Mouse (Mus musculus) stomach, postnatal 0 days (tissue): ENCODE results near the gene Rnf208. TPM values are rescaled to one million over a fixed set of nuclear protein-coding genes. Genes with fewer than 3 reads are reported as not detected.
"Not testable (repeated sequence)": the region's sequence is repeated elsewhere in the genome, so short reads cannot be mapped to it uniquely, and the experiment has no call there.

ENCODE experiments used
- ATAC-seq: fragments of 200-750 bp; cut with Nextera tagmentation; 2 replicates; pipeline ENCODE4 v1.8.0; 2017; ENCODE audit not compliant: low FRiP score, low TSS enrichment
- DNase-seq: peaks from one replicate; pipeline ENCODE4 v3.0.0-alpha.2; 2016; ENCODE audit warnings: low spot score
- H3K27ac ChIP-seq: fragments of 300-500 bp; sonication (generic); replicated peaks from 2 replicates; pipeline ENCODE4 v1.5.1; 2014; ENCODE audit warnings: mild to moderate bottlenecking, control low read depth
- H3K27me3 ChIP-seq: fragments of 300-500 bp; sonication (generic); 2 replicates; pipeline ENCODE4 v1.6.1; 2014; ENCODE audit warnings: low read length; ENCODE audit not compliant: control insufficient read depth, insufficient read depth
- H3K36me3 ChIP-seq: fragments of 300-500 bp; sonication (generic); 2 replicates; pipeline ENCODE4 v1.6.1; 2014; ENCODE audit warnings: low read length, mixed read lengths; ENCODE audit not compliant: control insufficient read depth, insufficient read depth
- H3K4me1 ChIP-seq: fragments of 300-500 bp; sonication (generic); replicated peaks from 2 replicates; pipeline ENCODE4 v1.6.1; 2014; ENCODE audit warnings: antibody characterized with exemption; ENCODE audit not compliant: control insufficient read depth, insufficient read depth
- H3K4me2 ChIP-seq: fragments of 300-500 bp; sonication (generic); replicated peaks from 2 replicates; pipeline ENCODE4 v1.6.1; 2014; ENCODE audit warnings: low read depth, mild to moderate bottlenecking, control low read depth, moderate library complexity
- H3K4me3 ChIP-seq: fragments of 300-500 bp; sonication (generic); 2 replicates; pipeline ENCODE4 v1.5.1; 2014; ENCODE audit warnings: low read depth, low read length, control low read depth
- H3K9ac ChIP-seq: fragments of 300-500 bp; sonication (generic); 2 replicates; pipeline ENCODE4 v1.6.1; 2014; ENCODE audit warnings: mild to moderate bottlenecking, low read length, control low read depth, mixed read lengths
- H3K9me3 ChIP-seq: fragments of 300-500 bp; sonication (generic); 2 replicates; pipeline ENCODE4 v1.6.1; 2016; ENCODE audit warnings: low read length; ENCODE audit not compliant: control insufficient read depth
- CTCF ChIP-seq: IDR thresholded peaks from 2 replicates; pipeline ENCODE4 v1.5.1; 2016; ENCODE audit warnings: antibody characterized with exemption, low read depth, mild to moderate bottlenecking, moderate library complexity
- EP300 ChIP-seq: optimal IDR thresholded peaks from 2 replicates; pipeline ENCODE3; 2016; ENCODE audit warnings: antibody characterized with exemption
- WGBS: fragments of 180-500 bp; shearing (Covaris S2); extraction: QIAGEN DNeasy Blood & Tissue Kit; methylation state at CpG from one replicate; pipeline ENCODE4 v1.1.7; 2014; 5-methylcytosine and 5-hydroxymethylcytosine counted together
- polyA plus RNA-seq: library from polyadenylated mRNA; unstranded; fragments of >200 nt; fragmentation: Nextera tagmentation; extraction: Ambion mirVana; gene quantifications from 2 replicates; pipeline ENCODE4 v1.2.1, GENCODE M21; 2015

Rnf208 gene
- polyA plus RNA-seq, 1 experiment from 2014 or later = 26.8 TPM

GRCm38 (mm10) chr2:25244144-25244543, 2.1 kb downstream of the Rnf208 start:
- Histone ChIP-seq H3K9me3 (no peaks in the 10 kb centered on the region), H3K36me3 (peaks cover 8% of the 10 kb centered on the region; the same call in 1 of the 2 replicates), H3K4me3 (no peak overlapping the region), H3K4me1 (peaks cover 7% of the 10 kb centered on the region), H3K27ac (no peak overlapping the region), H3K9ac (no peak overlapping the region), H3K4me2 (no peak overlapping the region), H3K27me3 (no peaks in the 10 kb centered on the region)
- WGBS = 86% methylated on average over 4 of the region's 4 CpGs
- TF ChIP-seq EP300 = no peak
- no peak for TF ChIP-seq CTCF
- DNase-seq = no peak
- no peak for ATAC-seq

GRCm38 (mm10) chr2:25246183-25247072, 4.4 kb downstream of the Rnf208 start, which contains the start of gene AL732309.1:
AL732309.1 (minus strand) TSS chr2:25246863.
- Histone ChIP-seq H3K27me3 (no peaks in the 10 kb centered on the region), H3K4me3 (0 out of 2 replicates have a peak within 1 kb of the TSS, but pooled peaks have one; percentile 8), H3K9me3 (no peaks in the 10 kb centered on the region), H3K4me2 (peak within 1 kb of the TSS; percentile 35), H3K4me1 (peaks cover 4% of the 10 kb centered on the region), H3K27ac (peak within 1 kb of the TSS; percentile 87), H3K36me3 (peaks cover 17% of the 10 kb centered on the region), H3K9ac (peak within 1 kb of the TSS; percentile 24)
- DNase-seq (peak; percentile 82), ATAC-seq (peak; percentile 78)
- TF ChIP-seq CTCF (no peak), EP300 (peak; percentile 63)
- 65% methylated on average over 10 of the region's 10 CpGs for WGBS

DNA sequence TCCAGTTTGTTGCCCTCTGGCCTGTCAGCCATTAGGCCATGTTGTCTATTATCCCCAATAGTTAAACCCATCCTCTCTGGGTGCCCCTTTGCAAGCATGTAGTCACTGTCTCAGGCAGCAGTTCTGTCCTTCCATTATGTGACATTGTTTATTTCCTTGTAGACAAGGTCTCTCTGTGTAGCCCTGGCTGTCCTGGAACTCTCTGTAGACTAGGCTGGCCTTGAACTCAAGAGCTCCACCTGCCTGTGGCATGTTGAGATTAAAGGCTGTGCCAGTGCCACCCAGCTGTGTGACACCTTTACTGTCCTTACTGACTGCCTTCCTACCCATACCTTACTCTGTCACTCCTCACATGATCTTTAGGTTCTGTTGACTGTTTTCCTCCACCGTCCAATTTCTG, 10.3 kb downstream of the Rnf208 start:
- no peak overlapping the region for H3K4me2 ChIP-seq
- DNase-seq (peak; percentile 50), ATAC-seq (peak; percentile 11; the same call in 1 of the 2 replicates)
- H3K27me3 ChIP-seq = no peaks in the 10 kb centered on the region
- H3K4me1 ChIP-seq = no peaks in the 10 kb centered on the region
- no peak overlapping the region for H3K9ac ChIP-seq
- no peak overlapping the region for H3K4me3 ChIP-seq
- TF ChIP-seq CTCF (peak; percentile 72), EP300 (no peak)
- 85% methylated on average over 1 of the region's 1 CpGs for WGBS
- no peak overlapping the region for H3K27ac ChIP-seq
- no peaks in the 10 kb centered on the region for H3K9me3 ChIP-seq
- peaks cover 18% of the 10 kb centered on the region for H3K36me3 ChIP-seq

DNA sequence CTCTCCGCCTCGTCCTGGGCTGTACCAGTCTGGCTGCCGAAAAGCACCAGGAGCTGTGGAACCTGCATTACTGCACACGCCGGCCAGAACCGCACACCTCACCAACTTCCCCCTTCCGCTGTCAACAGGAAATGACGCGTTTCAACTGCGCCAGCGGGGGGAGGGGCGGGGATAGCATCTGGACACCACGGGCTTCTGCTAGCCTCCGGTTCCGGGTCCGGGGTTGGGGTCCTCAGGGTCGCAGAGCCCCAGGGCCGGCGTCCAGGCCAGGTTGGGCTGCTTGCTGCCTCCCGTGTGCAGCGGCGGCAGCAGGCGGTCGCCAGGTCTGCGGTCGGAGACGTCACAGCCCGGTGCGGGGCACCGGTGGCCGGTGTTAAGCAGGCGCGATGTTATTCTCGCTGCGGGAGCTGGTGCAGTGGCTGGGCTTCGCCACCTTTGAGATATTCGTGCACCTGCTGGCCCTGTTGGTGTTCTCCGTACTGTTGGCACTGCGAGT, 13.3 kb downstream of the Rnf208 start, which contains the start of gene Tmem203:
Gene Tmem203 (plus strand): TSS at position 156 of the 496 bp plus-strand sequence.
- DNase-seq = peak; percentile 96
- TF ChIP-seq EP300 = peak; percentile 37
- TF ChIP-seq CTCF = no peak
- ATAC-seq = peak; percentile 90
- under 1% methylated on average over 38 of the region's 39 CpGs for WGBS
- Histone ChIP-seq H3K9me3 (no peaks in the 10 kb centered on the region), H3K4me1 (no peaks in the 10 kb centered on the region), H3K27ac (peak within 1 kb of the TSS; percentile 92), H3K36me3 (peaks cover 6% of the 10 kb centered on the region; the same call in 1 of the 2 replicates), H3K4me3 (peak within 1 kb of the TSS; percentile 99), H3K27me3 (no peaks in the 10 kb centered on the region), H3K4me2 (peak within 1 kb of the TSS; percentile 89), H3K9ac (peak within 1 kb of the TSS; percentile 93)

DNA sequence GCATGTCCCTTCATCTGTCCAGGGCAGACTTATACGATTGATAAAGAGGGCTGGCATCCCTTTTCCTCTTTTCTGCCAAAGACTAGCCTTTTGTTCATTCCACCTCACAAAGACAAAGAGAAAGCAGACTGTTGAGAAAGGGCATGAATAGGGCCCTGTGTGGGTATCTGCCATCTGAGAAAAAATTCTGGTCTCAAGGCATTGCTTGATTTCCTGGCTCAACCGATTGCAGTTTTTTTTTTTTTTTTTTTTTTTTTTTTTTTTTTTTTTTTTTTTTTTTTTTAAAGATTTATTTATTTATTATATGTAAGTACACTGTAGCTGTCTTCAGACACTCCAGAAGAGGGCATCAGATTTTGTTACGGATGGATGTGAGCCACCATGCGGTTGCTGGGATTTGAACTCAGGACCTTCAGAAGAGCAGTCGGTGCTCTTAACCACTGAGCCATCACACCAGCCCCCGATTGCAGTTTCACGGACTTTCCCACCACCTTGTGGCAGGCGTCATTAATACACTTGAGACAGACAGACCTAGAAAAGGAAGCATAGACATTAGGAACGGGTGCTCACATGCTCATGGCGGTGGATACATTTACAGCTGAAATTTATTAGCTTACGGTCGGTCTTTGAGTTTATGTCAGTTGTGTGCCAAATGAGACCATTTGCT, 14.5 kb downstream of the Rnf208 start:
- DNase-seq = peak; percentile 76
- not testable (repeated sequence) for H3K9me3 ChIP-seq, H3K27me3 ChIP-seq, ATAC-seq, H3K4me1 ChIP-seq, H3K36me3 ChIP-seq
- TF ChIP-seq CTCF = peak; percentile 70
- Histone ChIP-seq H3K4me3 (peak overlapping the region; percentile 99), H3K4me2 (peak overlapping the region; percentile 89), H3K27ac (peak overlapping the region; percentile 92; the same call in 1 of the 2 replicates), H3K9ac (peak overlapping the region; percentile 93; the same call in 1 of the 2 replicates)
- 50% methylated on average over 11 of the region's 12 CpGs for WGBS

DNA sequence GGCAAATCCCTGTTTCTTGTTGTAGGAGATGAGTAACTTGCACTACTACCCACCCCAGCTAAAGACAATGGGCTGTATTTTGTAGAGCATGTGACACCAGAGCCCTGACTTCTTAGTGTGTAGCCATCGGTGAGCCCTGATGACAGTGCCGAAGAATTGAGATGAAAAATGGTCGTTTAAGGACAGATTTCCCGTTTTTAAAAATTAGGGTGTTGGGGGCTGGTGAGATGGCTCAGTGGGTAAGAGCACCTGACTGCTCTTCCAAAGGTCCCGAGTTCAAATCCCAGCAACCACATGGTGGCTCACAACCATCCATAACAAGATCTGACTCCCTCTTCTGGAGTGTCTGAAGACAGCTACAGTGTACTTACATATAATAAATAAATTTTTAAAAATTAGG, 15.2 kb downstream of the Rnf208 start:
- 86% methylated on average over 5 of the region's 5 CpGs for WGBS
- H3K4me1 ChIP-seq, H3K4me2 ChIP-seq, H3K27ac ChIP-seq, H3K27me3 ChIP-seq, DNase-seq, H3K4me3 ChIP-seq, H3K9ac ChIP-seq, H3K36me3 ChIP-seq, ATAC-seq, H3K9me3 ChIP-seq: not testable (repeated sequence)
